Mouse (Mus musculus): Measurements from ENCODE around the gene Ip6k3. TPM values are rescaled to one million over a fixed set of nuclear protein-coding genes. Genes with fewer than 3 reads are reported as not detected.
A peak's percentile ranks its signal among the peaks of the same experiment; 100 is the strongest.

Ip6k3 gene
- polyA plus RNA-seq, 1 experiment from 2014 or later, result 0.26 TPM

- WGBS (ENCODE audit: insufficient replicate concordance), result 86% methylated on average over 11 of the region's 11 CpGs
- Histone ChIP-seq H3K27ac (ENCODE audit: low read depth, low read length) (no peak overlapping the region), H3K36me3 (ENCODE audit: control insufficient read depth, insufficient read depth, low read length) (peaks cover 6% of the 10 kb centered on the region), H3K4me1 (ENCODE audit: control insufficient read depth, insufficient read depth, low read length) (0 out of 2 replicates have a peak, but pooled peaks cover 5% of the 10 kb centered on the region), H3K9ac (ENCODE audit: low read depth, low read length) (no peak overlapping the region), H3K9me3 (replicated peaks; ENCODE audit: control insufficient read depth, low read length) (no peaks in the 10 kb centered on the region), H3K27me3 (ENCODE audit: control insufficient read depth, insufficient read depth, low read length) (peaks cover 4% of the 10 kb centered on the region; the same call in 1 of the 2 replicates), H3K4me2 (no peak overlapping the region), H3K4me3 (ENCODE audit: low read depth, low read length) (no peak overlapping the region)
- ATAC-seq (replicated peaks; ENCODE audit: insufficient number of reproducible peaks, low FRiP score, low TSS enrichment), result no peak
These were observed 44.9 kb downstream of the Ip6k3 start for GRCm38 (mm10) chr17:27122701-27123100.

- Histone ChIP-seq H3K9me3 (replicated peaks; ENCODE audit: control insufficient read depth, low read length) (no peaks in the 10 kb centered on the region), H3K4me1 (ENCODE audit: control insufficient read depth, insufficient read depth, low read length) (0 out of 2 replicates have a peak, but pooled peaks cover 5% of the 10 kb centered on the region), H3K4me2 (no peak overlapping the region), H3K36me3 (ENCODE audit: control insufficient read depth, insufficient read depth, low read length) (peaks cover 11% of the 10 kb centered on the region), H3K9ac (ENCODE audit: low read depth, low read length) (no peak overlapping the region), H3K27me3 (ENCODE audit: control insufficient read depth, insufficient read depth, low read length) (peaks cover 4% of the 10 kb centered on the region; the same call in 1 of the 2 replicates), H3K4me3 (ENCODE audit: low read depth, low read length) (no peak overlapping the region), H3K27ac (ENCODE audit: low read depth, low read length) (no peak overlapping the region)
- 84% methylated on average over 7 of the region's 7 CpGs for WGBS (ENCODE audit: insufficient replicate concordance)
- ATAC-seq (replicated peaks; ENCODE audit: insufficient number of reproducible peaks, low FRiP score, low TSS enrichment), result no peak
These were observed 45.8 kb downstream of the Ip6k3 start for GRCm38 (mm10) chr17:27121781-27122180.

GRCm38 (mm10) chr17:27121266-27121665 lies 46.3 kb downstream of the Ip6k3 start:
- Histone ChIP-seq H3K9me3 (replicated peaks; ENCODE audit: control insufficient read depth, low read length) (no peaks in the 10 kb centered on the region), H3K9ac (ENCODE audit: low read depth, low read length) (no peak overlapping the region), H3K4me3 (ENCODE audit: low read depth, low read length) (no peak overlapping the region), H3K4me1 (ENCODE audit: control insufficient read depth, insufficient read depth, low read length) (0 out of 2 replicates have a peak, but pooled peaks cover 5% of the 10 kb centered on the region), H3K27ac (ENCODE audit: low read depth, low read length) (no peak overlapping the region), H3K27me3 (ENCODE audit: control insufficient read depth, insufficient read depth, low read length) (peaks cover 4% of the 10 kb centered on the region; the same call in 1 of the 2 replicates), H3K4me2 (no peak overlapping the region), H3K36me3 (ENCODE audit: control insufficient read depth, insufficient read depth, low read length) (peaks cover 11% of the 10 kb centered on the region)
- WGBS (ENCODE audit: insufficient replicate concordance), result 58% methylated on average over 14 of the region's 14 CpGs
- no peak for ATAC-seq (replicated peaks; ENCODE audit: insufficient number of reproducible peaks, low FRiP score, low TSS enrichment)

- no peak for ATAC-seq (replicated peaks; ENCODE audit: insufficient number of reproducible peaks, low FRiP score, low TSS enrichment)
- peaks cover 11% of the 10 kb centered on the region for H3K36me3 ChIP-seq (ENCODE audit: control insufficient read depth, insufficient read depth, low read length)
- no peak overlapping the region for H3K27ac ChIP-seq (ENCODE audit: low read depth, low read length)
These were observed 47.0 kb downstream of the Ip6k3 start for GRCm38 (mm10) chr17:27120561-27121024.

GRCm38 (mm10) chr17:27119954-27120353 lies 47.6 kb downstream of the Ip6k3 start:
- Histone ChIP-seq H3K27me3 (ENCODE audit: control insufficient read depth, insufficient read depth, low read length) (peaks cover 4% of the 10 kb centered on the region; the same call in 1 of the 2 replicates), H3K9ac (ENCODE audit: low read depth, low read length) (no peak overlapping the region), H3K9me3 (replicated peaks; ENCODE audit: control insufficient read depth, low read length) (no peaks in the 10 kb centered on the region), H3K27ac (ENCODE audit: low read depth, low read length) (no peak overlapping the region), H3K4me3 (ENCODE audit: low read depth, low read length) (no peak overlapping the region), H3K4me2 (no peak overlapping the region), H3K4me1 (ENCODE audit: control insufficient read depth, insufficient read depth, low read length) (0 out of 2 replicates have a peak, but pooled peaks cover 5% of the 10 kb centered on the region), H3K36me3 (ENCODE audit: control insufficient read depth, insufficient read depth, low read length) (peaks cover 11% of the 10 kb centered on the region)
- WGBS (ENCODE audit: insufficient replicate concordance), result 68% methylated on average over 8 of the region's 8 CpGs
- ATAC-seq (replicated peaks; ENCODE audit: insufficient number of reproducible peaks, low FRiP score, low TSS enrichment), result no peak

More at GRCm38 (mm10) chr17:27120561-27121024, 47.0 kb downstream of the Ip6k3 start:
- H3K9me3 ChIP-seq (replicated peaks; ENCODE audit: control insufficient read depth, low read length), result no peaks in the 10 kb centered on the region
- peaks cover 4% of the 10 kb centered on the region; the same call in 1 of the 2 replicates for H3K27me3 ChIP-seq (ENCODE audit: control insufficient read depth, insufficient read depth, low read length)
- 0 out of 2 replicates have a peak, but pooled peaks cover 5% of the 10 kb centered on the region for H3K4me1 ChIP-seq (ENCODE audit: control insufficient read depth, insufficient read depth, low read length)
- no peak overlapping the region for H3K4me3 ChIP-seq (ENCODE audit: low read depth, low read length)
- H3K9ac ChIP-seq (ENCODE audit: low read depth, low read length), result 0 out of 2 replicates have a peak overlapping the region, but pooled peaks have one; percentile 10
- 0 out of 2 replicates have a peak overlapping the region, but pooled peaks have one; percentile 16 for H3K4me2 ChIP-seq
- 13% methylated on average over 18 of the region's 18 CpGs for WGBS (ENCODE audit: insufficient replicate concordance)

GRCm38 (mm10) chr17:27119540-27119895 lies 48.1 kb downstream of the Ip6k3 start:
- peaks cover 4% of the 10 kb centered on the region; the same call in 1 of the 2 replicates for H3K27me3 ChIP-seq (ENCODE audit: control insufficient read depth, insufficient read depth, low read length)
- no peak overlapping the region for H3K27ac ChIP-seq (ENCODE audit: low read depth, low read length)
- H3K4me3 ChIP-seq (ENCODE audit: low read depth, low read length), result no peak overlapping the region
- peaks cover 11% of the 10 kb centered on the region for H3K36me3 ChIP-seq (ENCODE audit: control insufficient read depth, insufficient read depth, low read length)
- ATAC-seq (replicated peaks; ENCODE audit: insufficient number of reproducible peaks, low FRiP score, low TSS enrichment), result no peak
- no peak overlapping the region for H3K9ac ChIP-seq (ENCODE audit: low read depth, low read length)
- H3K9me3 ChIP-seq (replicated peaks; ENCODE audit: control insufficient read depth, low read length), result no peaks in the 10 kb centered on the region
- 0 out of 2 replicates have a peak, but pooled peaks cover 5% of the 10 kb centered on the region for H3K4me1 ChIP-seq (ENCODE audit: control insufficient read depth, insufficient read depth, low read length)
- no peak overlapping the region for H3K4me2 ChIP-seq
- 78% methylated on average over 4 of the region's 4 CpGs for WGBS (ENCODE audit: insufficient replicate concordance)

- WGBS (ENCODE audit: insufficient replicate concordance), result 70% methylated on average over 25 of the region's 25 CpGs
- H3K9me3 ChIP-seq (replicated peaks; ENCODE audit: control insufficient read depth, low read length), result no peaks in the 10 kb centered on the region
These were observed 48.7 kb downstream of the Ip6k3 start for GRCm38 (mm10) chr17:27118676-27119539.

GRCm38 (mm10) chr17:27110072-27110471 lies 57.5 kb downstream of the Ip6k3 start:
- no peaks in the 10 kb centered on the region for H3K9me3 ChIP-seq (replicated peaks; ENCODE audit: control insufficient read depth, low read length)
- H3K4me2 ChIP-seq, result no peak overlapping the region
- no peaks in the 10 kb centered on the region for H3K4me1 ChIP-seq (ENCODE audit: control insufficient read depth, insufficient read depth, low read length)
- WGBS (ENCODE audit: insufficient replicate concordance), result 88% methylated on average over 7 of the region's 7 CpGs
- H3K36me3 ChIP-seq (ENCODE audit: control insufficient read depth, insufficient read depth, low read length), result no peaks in the 10 kb centered on the region
- no peak for ATAC-seq (replicated peaks; ENCODE audit: insufficient number of reproducible peaks, low FRiP score, low TSS enrichment)
- no peak overlapping the region for H3K9ac ChIP-seq (ENCODE audit: low read depth, low read length)
- H3K27me3 ChIP-seq (ENCODE audit: control insufficient read depth, insufficient read depth, low read length), result no peaks in the 10 kb centered on the region
- no peak overlapping the region for H3K4me3 ChIP-seq (ENCODE audit: low read depth, low read length)
- H3K27ac ChIP-seq (ENCODE audit: low read depth, low read length), result no peak overlapping the region

More at GRCm38 (mm10) chr17:27118676-27119539, 48.7 kb downstream of the Ip6k3 start:
- Histone ChIP-seq H3K36me3 (ENCODE audit: control insufficient read depth, insufficient read depth, low read length) (peaks cover 10% of the 10 kb centered on the region), H3K27me3 (ENCODE audit: control insufficient read depth, insufficient read depth, low read length) (peaks cover 4% of the 10 kb centered on the region; the same call in 1 of the 2 replicates), H3K27ac (ENCODE audit: low read depth, low read length) (no peak overlapping the region), H3K4me1 (ENCODE audit: control insufficient read depth, insufficient read depth, low read length) (0 out of 2 replicates have a peak, but pooled peaks cover 5% of the 10 kb centered on the region), H3K4me3 (ENCODE audit: low read depth, low read length) (no peak overlapping the region), H3K4me2 (no peak overlapping the region), H3K9ac (ENCODE audit: low read depth, low read length) (no peak overlapping the region)
- no peak for ATAC-seq (replicated peaks; ENCODE audit: insufficient number of reproducible peaks, low FRiP score, low TSS enrichment)

All from heart, embryonic 11.5 days (tissue).